Mouse (Mus musculus): ENCODE results near the gene Lrrk1.

Lrrk1 gene

DNA sequence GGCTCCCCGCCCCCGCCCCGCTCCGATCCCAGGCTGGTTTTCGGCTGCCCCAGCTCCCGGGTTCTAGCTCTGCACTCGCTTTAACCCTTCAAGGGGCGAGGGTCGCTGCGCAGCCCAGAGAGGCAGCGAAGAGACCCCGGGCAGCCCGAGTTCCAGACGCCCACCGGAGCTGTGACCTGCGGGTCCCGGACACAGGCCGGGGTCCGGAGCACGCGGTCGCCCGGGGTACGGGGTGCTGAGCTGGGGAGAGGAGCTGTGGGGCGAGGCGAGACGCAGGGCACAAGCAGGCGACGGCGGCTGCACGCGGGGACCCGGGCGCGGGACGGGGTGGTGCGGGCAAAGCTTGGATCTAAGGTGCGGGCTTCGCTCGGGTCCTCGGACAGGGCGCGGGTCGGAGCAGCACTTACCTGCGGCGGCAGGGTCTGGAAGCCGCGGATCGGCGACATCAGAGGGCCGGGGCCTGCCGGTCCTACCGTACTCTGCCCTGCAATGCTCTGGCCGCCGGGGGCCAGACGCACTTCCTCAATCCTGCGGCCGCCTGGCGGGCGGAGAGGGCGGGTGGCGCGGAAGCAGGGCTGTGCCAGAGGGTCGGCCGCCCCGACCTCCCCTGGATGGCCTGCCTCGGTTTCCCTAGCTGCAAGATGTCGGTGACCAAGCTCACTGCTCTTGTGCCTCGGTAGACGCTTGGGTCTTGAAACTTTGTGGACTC lies at the start of gene Lrrk1:
Lrrk1 (minus strand) TSS at position 538 of the 709 bp plus-strand sequence.
- peak; percentile 56 for DNase-seq (ENCODE audit: low spot score)

DNA sequence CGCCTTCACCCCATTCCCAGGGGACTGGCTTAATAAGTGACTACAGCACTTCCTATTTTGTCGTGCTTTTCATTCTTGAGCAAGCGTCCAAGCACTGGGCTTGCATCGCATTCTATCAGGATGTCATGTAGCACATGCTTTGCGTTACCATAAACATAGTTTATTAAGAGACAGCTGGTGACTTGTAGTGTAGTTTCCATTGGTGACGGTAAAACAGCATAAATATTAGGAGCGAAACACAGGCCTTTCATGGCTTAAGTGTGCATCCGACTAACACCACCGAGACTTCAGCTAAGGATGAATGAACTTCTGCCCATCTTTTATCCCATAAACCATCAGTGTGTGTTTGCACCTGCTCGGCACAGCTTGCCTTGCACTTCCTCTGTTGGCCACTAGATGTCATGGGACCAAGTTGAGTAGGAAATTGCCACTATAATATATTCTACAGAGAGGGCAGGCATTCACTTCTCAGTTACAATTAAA lies 46.3 kb upstream of the Lrrk1 start:
- DNase-seq (ENCODE audit: low spot score), result peak; percentile 70

DNA sequence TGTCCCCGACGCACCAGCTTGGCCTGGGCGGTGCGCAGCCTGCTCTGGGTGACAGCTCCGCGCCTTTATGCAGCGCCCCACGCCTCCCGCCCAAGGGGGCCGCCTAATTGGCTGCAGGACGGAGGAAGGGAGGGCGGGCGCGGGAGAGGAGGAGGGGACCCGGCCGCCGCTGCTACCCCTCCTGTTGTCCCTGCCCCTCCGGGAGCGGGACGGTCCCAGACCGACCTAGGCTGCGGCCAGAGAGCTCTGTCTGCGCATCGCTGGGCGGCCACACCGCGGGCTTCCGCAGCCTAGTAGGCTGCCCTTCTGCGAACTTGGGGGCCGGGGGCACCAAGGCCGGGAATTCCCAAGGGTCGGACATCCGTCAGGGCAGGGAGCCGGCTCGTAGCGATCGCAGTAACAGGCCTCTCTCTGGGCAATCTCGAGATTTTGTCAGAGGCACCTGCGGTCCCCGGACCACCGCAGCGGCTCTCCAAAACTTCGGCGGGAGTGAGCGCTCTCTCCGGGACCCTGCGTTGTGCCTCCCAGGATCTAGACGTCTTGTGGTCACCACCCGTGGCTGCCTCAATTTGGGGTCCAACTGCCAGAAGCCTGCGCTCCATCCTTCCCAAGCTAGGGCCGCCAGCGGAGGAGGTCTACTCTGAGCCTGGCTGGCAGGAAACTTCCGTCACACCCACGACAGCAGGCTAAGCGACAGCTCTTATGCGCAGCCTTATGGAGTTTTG lies 39.4 kb upstream of the Lrrk1 start, which contains the start of gene Aldh1a3:
Aldh1a3 (minus strand) TSS at position 81 of the 725 bp plus-strand sequence.
- peak; percentile 24 for DNase-seq (ENCODE audit: low spot score)

DNA sequence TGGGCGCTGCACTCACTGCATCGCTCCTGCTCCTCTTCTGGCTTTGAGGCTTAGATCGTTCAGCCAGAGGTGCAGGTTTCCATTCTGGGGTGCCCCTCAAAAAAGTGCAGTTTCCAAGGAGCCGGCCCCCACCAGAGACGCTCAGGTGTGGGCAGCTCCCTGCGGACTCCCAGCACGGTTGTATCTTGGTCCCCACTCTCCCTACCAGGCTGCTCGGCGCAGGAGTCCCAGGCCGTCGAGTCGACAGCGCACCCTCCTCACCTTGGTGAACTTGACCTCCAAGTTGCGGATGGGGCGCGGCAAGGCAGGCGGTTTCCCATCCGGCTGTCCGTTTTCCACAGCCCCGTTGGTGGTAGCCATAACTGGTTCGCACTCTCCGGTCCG lies 38.9 kb upstream of the Lrrk1 start:
- no peak for DNase-seq (ENCODE audit: low spot score)

DNA sequence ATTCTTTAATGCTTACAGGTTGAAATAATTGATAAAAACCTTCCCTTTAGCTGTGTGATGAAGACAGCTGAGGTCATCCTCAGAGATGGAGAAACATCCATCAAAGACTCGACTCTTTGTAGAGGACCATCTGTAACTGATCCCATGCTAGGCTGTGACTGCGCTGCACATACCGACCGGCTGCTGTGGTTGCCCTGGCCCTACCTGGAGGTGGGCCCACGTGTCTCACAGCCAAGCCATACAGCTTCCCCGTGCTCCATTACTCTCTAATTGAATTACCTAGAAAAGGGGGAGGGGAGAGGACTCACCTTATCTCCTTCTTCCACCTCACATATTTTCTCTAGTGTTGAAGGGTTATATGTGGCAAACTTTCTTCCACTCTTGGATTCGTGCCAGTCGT lies 33.8 kb upstream of the Lrrk1 start:
- no peak for DNase-seq (ENCODE audit: low spot score)

DNA sequence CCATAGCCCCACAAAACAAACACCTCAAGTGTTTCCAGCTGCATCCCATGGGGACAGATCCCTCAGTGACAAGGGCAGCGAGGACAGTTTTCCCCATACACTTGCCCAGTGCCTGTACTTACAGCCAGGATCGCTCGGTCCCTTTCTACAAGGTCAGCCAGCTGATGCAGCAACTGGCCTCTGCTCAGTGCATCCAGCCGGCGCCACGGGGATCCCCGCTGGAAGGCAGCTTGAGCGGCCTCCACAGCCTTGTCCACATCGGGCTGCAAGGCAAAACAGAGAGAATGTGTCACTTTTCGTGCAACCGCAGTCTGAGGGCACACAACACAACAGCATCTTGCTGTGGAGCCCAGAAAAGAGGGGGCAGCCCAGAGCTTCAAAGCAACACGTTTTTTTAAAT lies 30.8 kb upstream of the Lrrk1 start:
- DNase-seq (ENCODE audit: low spot score), result no peak

DNA sequence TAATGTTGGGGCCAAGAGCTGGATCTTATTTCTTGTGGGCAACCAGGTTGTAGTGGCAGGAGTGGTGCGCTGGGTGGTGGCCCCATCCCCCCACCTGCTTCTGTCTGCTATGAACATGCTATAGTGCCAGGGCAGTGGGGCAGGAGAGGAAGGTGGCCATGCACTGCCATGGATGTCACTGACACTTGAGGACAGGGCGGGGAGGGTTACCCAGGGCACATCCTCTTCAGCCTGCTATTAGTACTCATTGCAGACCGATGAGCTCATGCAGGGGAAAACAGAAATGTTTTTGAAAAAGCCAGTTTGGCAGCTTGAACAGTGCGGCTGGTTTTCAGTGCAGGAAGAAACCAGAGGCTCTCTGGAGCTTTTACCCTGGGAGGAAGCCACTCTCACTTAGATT lies 28.7 kb upstream of the Lrrk1 start:
- DNase-seq (ENCODE audit: low spot score), result no peak

DNA sequence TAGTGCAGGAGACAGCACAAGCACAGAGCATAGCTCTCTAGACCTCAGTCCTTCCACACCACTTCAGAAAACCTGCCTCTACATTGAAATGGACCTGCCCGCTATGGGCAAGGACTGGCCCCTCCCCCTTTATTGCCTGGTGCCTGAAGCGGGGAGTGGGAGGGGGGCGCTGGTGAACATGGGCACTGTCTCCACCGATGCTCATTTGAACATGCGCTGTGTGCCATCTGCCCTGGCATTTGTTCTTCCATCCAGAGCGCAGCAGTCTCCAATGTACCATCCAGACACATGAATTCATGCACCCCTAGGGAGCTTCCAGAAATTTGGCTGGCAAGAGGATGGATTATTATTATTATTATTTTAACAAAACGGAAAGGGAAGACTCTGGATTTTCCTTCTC lies 24.9 kb upstream of the Lrrk1 start:
- no peak for DNase-seq (ENCODE audit: low spot score)

DNA sequence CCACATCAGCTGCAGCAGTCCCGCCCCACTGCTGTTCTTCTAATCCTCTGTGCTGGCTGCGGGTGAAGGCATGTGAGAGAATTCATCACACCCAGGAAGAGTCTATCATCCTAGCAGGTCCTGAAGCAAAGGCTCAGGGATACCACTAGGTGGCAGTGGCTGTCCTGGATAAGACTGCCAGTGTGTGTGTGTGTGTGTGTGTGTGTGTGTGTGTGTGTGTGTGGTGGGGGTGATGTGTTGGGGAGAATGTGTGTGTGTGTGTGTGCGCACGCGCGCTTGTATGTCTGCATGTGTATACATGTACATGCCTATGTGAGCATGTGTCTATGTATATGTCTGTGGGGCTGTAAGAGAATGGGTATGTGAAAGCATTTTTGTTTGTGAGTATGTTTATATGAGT lies 21.3 kb upstream of the Lrrk1 start:
- peak; percentile 30 for DNase-seq (ENCODE audit: low spot score)

DNA sequence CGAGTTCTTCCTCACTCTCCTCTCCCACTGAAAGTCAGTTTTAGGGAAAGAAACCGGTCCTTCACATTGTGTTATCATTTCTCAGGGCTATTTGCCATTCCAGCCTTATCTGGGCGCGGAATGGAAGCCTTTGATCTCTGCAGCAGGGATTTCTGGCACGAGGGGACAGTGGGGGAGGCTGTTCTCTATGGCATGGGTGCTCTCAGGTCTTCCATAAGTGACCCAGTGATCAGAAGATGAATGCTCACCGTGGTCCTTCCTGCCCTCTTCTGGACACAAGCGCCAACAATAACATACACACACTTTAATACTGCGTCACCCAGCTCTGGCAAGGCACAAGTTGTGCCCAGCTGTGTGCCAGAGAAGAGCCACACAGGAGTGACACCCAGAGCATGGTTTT lies 18.8 kb upstream of the Lrrk1 start:
- DNase-seq (ENCODE audit: low spot score), result no peak

DNA sequence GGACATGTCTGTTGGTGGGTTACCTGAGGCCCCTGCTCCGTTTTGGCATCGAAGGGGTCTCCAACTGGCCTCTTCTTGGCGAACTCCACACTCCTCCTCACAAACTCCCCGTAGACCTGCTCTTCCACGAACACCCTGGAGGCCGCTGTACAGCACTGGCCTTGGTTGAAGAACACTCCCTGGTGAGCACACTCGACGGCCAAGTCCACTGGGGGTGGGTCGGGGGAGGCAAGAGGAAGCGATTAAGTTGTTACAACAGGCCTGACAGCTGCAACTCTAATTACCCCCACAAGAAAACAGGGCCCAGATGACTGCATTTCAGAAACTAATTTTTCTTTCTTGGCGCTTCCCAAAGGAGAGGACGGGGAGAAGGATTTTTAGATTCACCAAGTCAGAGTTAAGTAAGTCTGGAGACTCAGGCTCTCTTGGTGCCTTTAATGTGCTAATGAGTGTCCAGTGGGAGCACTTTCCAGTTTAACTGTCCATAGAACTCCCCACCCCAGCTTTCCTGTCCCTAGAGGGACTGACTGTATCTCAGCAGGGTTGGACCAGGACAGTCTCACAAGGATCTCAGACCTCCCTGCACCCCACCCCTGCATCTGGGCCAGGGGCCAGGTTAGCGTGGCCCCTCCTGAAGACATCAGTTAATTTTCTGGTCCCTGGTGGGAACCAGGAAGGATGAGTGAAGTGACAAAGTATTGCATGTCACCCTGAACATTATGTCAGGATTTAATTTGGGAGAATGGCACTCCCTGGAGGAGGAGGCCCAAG lies 18.0 kb upstream of the Lrrk1 start:
- no peak for DNase-seq (ENCODE audit: low spot score)

DNA sequence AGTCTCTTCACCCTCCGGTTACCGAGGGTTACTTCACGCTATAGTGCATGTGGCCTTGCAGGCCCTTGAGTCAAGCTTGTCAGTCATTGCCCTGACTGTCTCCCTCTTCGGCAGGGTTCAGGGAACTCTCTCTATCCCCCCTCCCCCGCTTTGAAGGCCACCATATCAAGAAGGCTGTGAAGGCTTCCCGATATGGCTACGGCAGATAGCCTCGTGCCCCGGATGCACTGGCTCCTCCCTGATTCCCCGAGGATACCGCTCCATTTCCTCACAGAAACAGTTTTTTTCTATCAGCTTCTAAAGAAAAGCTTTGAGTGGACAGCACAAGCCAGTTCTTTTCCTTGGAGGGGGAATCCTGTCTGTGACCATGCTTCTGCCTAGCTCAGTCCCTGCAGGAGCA lies 17.4 kb upstream of the Lrrk1 start:
- no peak for DNase-seq (ENCODE audit: low spot score)

DNA sequence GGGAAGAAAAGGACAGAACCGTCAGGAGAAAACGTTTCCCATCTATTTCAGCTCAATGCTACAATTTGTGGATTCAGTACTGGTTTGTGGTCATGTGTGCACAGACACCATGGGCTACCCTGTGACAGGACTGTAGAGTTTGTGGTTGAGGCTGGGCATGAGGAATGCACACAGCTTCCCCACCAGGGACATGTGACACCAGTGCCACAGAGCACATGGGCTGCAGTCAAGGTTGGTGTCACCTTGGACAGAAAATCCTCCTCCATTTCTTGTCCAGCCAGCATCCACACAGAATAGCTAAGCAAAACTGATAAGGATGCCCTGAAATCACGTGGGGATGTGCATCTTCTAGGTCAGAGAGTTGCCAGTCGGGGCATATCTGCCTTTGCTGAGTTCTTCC lies 16.7 kb upstream of the Lrrk1 start:
- DNase-seq (ENCODE audit: low spot score), result no peak

DNA sequence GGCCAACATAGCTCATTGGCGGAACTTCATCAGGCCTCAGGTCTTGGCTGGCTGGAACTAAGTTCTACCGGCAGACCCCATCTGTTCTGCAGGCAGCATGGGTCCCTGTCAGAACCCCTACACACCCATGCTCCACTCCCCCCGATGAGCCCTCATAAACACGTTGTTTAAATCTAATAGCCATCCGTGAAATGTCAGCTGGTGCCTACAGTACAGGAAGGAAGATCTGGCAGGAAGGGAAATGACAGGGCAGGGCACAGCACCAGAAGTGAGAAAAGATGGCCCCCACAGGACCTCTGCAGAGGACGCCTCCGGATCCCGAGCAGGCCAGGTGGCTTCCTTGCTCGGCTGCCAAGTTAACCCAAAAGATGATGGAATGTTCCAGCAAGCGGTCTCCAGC lies 16.0 kb upstream of the Lrrk1 start:
- no peak for DNase-seq (ENCODE audit: low spot score)

DNA sequence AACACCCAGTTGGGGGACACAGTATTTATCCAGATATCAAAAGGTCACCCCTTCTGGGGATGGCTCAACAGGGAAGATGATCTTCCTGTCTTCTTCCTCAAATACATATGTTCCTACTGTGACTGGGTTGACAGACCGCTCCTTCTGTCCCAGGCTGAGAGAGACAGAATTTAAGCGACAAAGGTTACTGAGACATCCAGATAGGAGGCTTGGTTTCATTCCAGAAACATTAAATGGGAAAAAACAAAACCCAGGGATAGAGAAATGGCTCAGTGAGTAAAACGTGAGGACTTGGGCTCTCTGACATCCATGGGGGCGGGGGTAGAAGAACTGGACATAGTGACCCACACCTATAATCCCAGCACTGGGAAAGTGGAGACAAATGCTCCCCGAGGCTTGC lies 14.7 kb upstream of the Lrrk1 start:
- DNase-seq (ENCODE audit: low spot score), result no peak

DNA sequence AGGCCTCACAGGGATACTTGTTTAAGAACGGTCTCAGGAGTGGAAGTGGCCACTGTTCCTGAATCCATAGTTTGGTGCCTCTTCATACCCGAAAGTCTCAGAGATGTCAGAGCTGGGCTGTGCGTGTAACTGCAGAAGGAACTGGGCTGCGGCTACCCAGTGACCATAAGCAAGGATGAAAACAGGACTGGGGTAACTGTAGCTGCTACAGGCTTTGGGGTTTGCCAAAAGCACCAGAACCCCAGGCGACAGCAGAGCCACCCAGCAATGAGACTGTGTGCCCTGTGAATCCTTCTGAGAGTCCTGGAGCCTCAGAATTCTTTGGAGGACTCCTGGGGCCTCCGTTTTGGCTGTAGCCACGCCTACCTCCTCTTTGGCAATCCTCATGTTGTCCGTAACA lies 13.5 kb upstream of the Lrrk1 start:
- DNase-seq (ENCODE audit: low spot score), result no peak

DNA sequence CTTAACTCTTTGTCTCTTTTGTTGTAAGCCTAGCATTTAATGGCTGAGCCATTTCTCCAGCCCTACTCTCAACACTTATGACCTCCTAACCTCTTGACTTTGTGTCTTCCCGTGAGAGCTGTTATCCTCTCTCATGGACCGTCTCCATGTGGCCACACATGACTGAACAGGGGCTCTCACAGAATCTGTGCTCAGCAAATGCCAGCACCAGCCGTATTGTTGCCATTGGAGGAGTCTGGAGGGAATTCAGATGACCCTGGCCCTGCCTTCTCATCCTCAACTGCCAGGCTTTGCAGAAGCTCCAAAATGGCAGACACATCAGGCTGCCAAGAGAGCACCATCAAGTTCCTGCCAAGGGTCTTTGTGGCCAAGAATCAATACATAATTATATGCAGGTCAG lies 9.1 kb upstream of the Lrrk1 start:
- no peak for DNase-seq (ENCODE audit: low spot score)

DNA sequence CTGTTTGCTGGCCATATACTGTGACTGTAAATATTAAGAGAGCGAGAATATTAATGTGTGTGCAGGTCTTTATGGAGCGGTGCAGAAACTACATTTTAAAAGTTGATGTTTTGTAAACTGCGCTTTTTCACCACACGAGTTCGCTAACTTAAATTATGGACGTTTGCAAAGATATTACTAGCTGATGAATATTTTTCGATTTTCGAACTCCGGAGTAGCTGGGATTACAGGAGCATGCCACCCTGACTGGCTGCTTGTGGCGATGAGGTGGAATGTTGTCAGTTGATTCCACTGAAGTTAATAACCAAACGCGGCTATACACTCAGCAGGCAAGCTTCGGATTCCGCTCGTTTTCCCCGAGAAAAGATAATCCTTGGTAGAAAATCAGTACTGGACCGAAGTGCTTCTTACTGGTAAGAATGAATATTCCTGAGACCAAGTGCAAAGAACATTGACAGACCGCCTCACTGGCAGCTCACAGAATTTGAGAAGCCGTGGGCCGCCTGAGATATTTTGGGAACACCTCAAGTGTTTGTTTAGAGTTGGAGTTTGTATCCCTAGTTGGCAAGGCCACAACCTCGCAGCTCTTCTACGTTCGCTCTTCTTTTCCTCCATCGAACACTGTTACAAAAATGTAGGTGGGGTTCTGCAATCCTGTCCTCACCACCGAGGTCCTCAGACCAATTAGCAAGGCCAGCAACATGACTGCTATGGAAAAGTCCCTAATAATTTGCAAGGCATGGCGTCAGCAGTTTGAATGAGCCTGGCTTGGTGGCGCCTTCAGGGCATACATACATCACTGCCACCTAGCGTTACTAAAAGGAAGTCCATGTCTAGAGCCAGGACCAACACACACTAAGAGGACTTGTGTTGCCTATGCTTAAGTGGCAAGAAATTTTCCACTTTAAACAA lies 727 bp upstream of the Lrrk1 start:
- peak; percentile 46 for DNase-seq (ENCODE audit: low spot score)

DNA sequence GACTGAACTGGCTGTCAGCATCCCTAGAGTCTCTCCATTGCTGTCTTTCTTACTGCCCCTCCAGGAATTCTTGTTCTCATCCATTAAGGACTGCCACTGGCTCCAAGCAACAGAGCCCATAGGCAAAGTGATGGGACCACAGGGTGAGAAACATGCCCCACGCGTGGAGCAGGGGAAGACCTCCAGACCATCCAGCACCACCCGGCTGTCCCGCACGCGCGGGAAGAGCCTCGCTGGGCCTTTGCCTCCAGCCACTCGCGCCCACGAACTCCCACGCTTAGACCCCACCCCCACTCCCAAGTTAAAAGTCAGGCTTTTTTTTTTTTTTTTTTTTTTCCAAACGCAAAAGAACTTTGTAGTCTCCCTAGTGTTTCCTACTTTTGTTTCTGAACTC lies 734 bp downstream of the Lrrk1 start:
- DNase-seq (ENCODE audit: low spot score), result no peak

DNA sequence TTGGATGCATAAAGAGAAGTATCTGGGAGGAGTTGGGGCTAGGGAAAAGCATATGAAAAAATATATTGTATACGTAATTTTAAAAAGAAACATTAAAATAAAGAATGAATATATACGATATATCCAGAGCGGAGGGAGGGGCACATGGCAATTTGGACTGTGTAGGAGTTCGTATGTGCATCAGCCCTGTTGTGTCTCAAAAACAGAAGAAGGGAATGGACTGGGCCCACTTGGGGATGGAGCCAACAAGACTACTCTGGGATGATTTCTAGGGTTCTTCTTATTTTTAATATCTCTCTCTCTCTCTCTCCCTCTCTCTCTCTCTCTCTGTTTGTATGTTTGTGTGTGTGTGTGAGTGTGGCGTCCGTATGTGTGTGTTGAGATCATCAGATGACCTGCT lies 1.7 kb downstream of the Lrrk1 start:
- no peak for DNase-seq (ENCODE audit: low spot score)

DNA sequence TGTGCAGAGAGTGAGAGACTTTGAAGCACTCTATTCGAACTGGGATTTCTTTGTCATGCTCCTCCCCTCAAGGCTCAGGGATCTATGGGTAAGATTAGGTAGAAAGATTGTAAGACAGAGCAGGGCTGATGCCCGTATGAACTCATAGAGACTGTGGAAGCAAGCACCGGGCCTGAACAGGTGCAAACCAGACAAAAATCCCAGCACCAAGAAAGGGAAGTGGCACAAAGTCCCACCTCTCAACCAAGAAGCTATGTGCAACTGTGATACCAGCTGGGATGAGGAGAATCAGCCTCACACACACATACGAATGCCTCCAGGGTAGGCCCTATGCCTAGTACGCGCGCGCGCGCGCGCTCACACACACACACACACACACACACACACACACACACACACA lies 2.3 kb downstream of the Lrrk1 start:
- no peak for DNase-seq (ENCODE audit: low spot score)

DNA sequence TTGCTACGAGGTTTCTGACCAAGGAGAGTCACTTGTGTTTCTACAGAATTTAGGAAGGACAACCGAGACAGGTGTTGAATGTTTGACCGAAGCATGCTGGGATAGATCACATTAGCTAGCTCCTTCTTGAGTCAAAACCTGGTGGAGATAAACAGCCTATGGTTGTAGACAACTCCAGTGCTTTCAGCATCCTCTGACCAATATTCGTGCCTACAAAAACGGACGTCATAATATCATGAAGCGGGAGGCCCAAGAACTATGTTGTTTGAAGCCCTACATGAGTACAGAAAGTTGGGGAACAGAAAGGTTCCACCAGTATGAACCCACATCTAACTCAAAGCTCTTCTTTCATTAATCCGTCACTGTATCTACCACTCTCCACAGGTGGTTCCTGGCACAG lies 3.3 kb downstream of the Lrrk1 start:
- no peak for DNase-seq (ENCODE audit: low spot score)
